Mouse (Mus musculus): Measurements from ENCODE around the gene Glipr2.

The Glipr2 gene

GRCm38 (mm10) chr4:43971541-43972136 is 14.4 kb downstream of the Glipr2 start:
- no peak for DNase-seq

GRCm38 (mm10) chr4:43972137-43972591 is 15.0 kb downstream of the Glipr2 start:
- DNase-seq: no peak

GRCm38 (mm10) chr4:43973526-43973981 is 16.4 kb downstream of the Glipr2 start:
- DNase-seq: peak; percentile 75

- no peak for DNase-seq
Observed at GRCm38 (mm10) chr4:43974914-43975616, 17.9 kb downstream of the Glipr2 start.

GRCm38 (mm10) chr4:43976223-43976740 is 19.1 kb downstream of the Glipr2 start:
- DNase-seq: no peak

GRCm38 (mm10) chr4:43978521-43979443 is 21.6 kb downstream of the Glipr2 start:
- DNase-seq: no peak

GRCm38 (mm10) chr4:43979746-43980145 is 22.5 kb downstream of the Glipr2 start:
- DNase-seq: peak; percentile 90

- DNase-seq: no peak
Observed at GRCm38 (mm10) chr4:43980236-43980635, 23.0 kb downstream of the Glipr2 start.

GRCm38 (mm10) chr4:43980846-43981245 is 23.6 kb downstream of the Glipr2 start:
- DNase-seq: no peak

GRCm38 (mm10) chr4:43981251-43981650 is 24.1 kb downstream of the Glipr2 start:
- no peak for DNase-seq

- peak; percentile 89 for DNase-seq
Observed at GRCm38 (mm10) chr4:43982053-43982732, 25.0 kb downstream of the Glipr2 start.

- no peak for DNase-seq
Observed at GRCm38 (mm10) chr4:43983181-43983580, 26.0 kb downstream of the Glipr2 start, which contains the start of gene Ccin. Ccin (plus strand) TSS chr4:43983483.

- DNase-seq: no peak
Observed at GRCm38 (mm10) chr4:43983756-43984155, 26.6 kb downstream of the Glipr2 start.

- no peak for DNase-seq
Observed at GRCm38 (mm10) chr4:43984326-43984725, 27.1 kb downstream of the Glipr2 start.

GRCm38 (mm10) chr4:43988976-43989375 is 31.8 kb downstream of the Glipr2 start:
- DNase-seq: no peak

GRCm38 (mm10) chr4:43993072-43993471 is 35.9 kb downstream of the Glipr2 start:
- DNase-seq: no peak

GRCm38 (mm10) chr4:43994342-43994741 is 37.1 kb downstream of the Glipr2 start:
- DNase-seq: no peak

GRCm38 (mm10) chr4:44003622-44004021 is 46.4 kb downstream of the Glipr2 start:
- DNase-seq: no peak

GRCm38 (mm10) chr4:44004126-44004525 is 46.9 kb downstream of the Glipr2 start, which contains the start of gene Clta:
Clta (plus strand) TSS chr4:44004452.
- DNase-seq: no peak

GRCm38 (mm10) chr4:44004623-44005409 is 47.6 kb downstream of the Glipr2 start:
- no peak for DNase-seq

- no peak for DNase-seq
Observed at GRCm38 (mm10) chr4:44010176-44010575, 53.0 kb downstream of the Glipr2 start.

Measured in layer of hippocampus, adult 9-11 months (tissue).